Comparison of ENCODE assay signal across 20 mouse cellular contexts in genomic region chr2:27103554-27103953, GRCm38 (mm10). TPM values are rescaled to one million over a fixed set of nuclear protein-coding genes. Genes with fewer than 3 reads are reported as not detected.
DNase-seq lines count a peak whose midpoint lies in the region; ATAC-seq and TF ChIP-seq lines count a peak whose summit lies in the region.
"Had no signal": no experiment of that assay in that cellular context is flagged by ENCODE, and none has a peak within 500 bp of the region (broad histone marks: within the 10 kb centered on the region; RNA-seq: fewer than 3 reads in every experiment).

No protein-coding gene starts in this region.

- H3K9me3 ChIP-seq in forebrain, embryonic 16.5 days (ENCODE audit: control insufficient read depth, low read length): no peaks in the 10 kb centered on the region
- no peaks in the 10 kb centered on the region for H3K9me3 ChIP-seq in forebrain, embryonic 15.5 days
- H3K9me3 ChIP-seq: embryonic facial prominence, embryonic 13.5 days; neural tube, embryonic 15.5 days had no signal

- 51% methylated on average over 7 of the region's 7 CpGs for WGBS in forebrain, embryonic 16.5 days
- 52% methylated on average over 7 of the region's 7 CpGs for WGBS in forebrain, embryonic 15.5 days

- H3K4me1 ChIP-seq in forebrain, embryonic 16.5 days (replicated peaks; ENCODE audit: control insufficient read depth, insufficient read depth, low read length): peaks cover 12% of the 10 kb centered on the region
- peaks cover 14% of the 10 kb centered on the region for H3K4me1 ChIP-seq in forebrain, embryonic 15.5 days

- DNase-seq in layer of hippocampus, adult 2 months (ENCODE audit: low spot score in 2 of 2): peak in 1 of 2 experiments; percentile 26
- DNase-seq in layer of hippocampus, adult 9-10 months (ENCODE audit: low spot score): no peak
- peak; percentile 78 for DNase-seq in brain, adult 2 months (ENCODE audit: low read depth, low spot score)
- peak; percentile 56 to 58 for DNase-seq in layer of hippocampus, postnatal 14 days (ENCODE audit: low spot score in 2 of 2)
- DNase-seq in urinary bladder, postnatal 4 days (ENCODE audit: low spot score in 2 of 2): no peak
- DNase-seq in ovary, adult 18-20 months (ENCODE audit: low spot score): no peak
- DNase-seq: adrenal gland, postnatal 10 days; cerebellum, postnatal 10 days; gastrocnemius, adult 2 months; heart, adult 2 months; heart, postnatal 14 days; kidney, postnatal 10 days; lung, postnatal 36 days had no signal

- H3K4me2 ChIP-seq in forebrain, embryonic 16.5 days (ENCODE audit: low read length): no peak overlapping the region
- H3K4me2 ChIP-seq in forebrain, embryonic 15.5 days (replicated peaks): no peak overlapping the region; the same call in 1 of the 2 replicates
- H3K4me2 ChIP-seq: embryonic facial prominence, embryonic 13.5 days; neural tube, embryonic 15.5 days had no signal

- peak; percentile 69 for ATAC-seq in forebrain, embryonic 16.5 days
- no peak; the same call in 1 of the 2 replicates for ATAC-seq in forebrain, embryonic 15.5 days (replicated peaks)
- ATAC-seq: intestine, embryonic 16.5 days had no signal

- no peaks in the 10 kb centered on the region for H3K27me3 ChIP-seq in forebrain, embryonic 16.5 days (replicated peaks; ENCODE audit: control insufficient read depth, insufficient read depth, low read length)
- H3K27me3 ChIP-seq in forebrain, embryonic 15.5 days: no peaks in the 10 kb centered on the region
- H3K27me3 ChIP-seq: neural tube, embryonic 15.5 days had no signal

- TF ChIP-seq CTCF in layer of hippocampus, adult 2 months (conservative IDR thresholded peaks at IDR 0.05): no peak

- peak overlapping the region; percentile 16; the same call in 1 of the 2 replicates for H3K27ac ChIP-seq in forebrain, embryonic 16.5 days (ENCODE audit: low read length)
- no peak overlapping the region; the same call in 1 of the 2 replicates for H3K27ac ChIP-seq in forebrain, embryonic 15.5 days (replicated peaks)
- peak overlapping the region; percentile 91 for H3K27ac ChIP-seq in layer of hippocampus, adult 2 months
- H3K27ac ChIP-seq: embryonic facial prominence, embryonic 13.5 days; gastrocnemius, adult 2 months; heart, adult 2 months; neural tube, embryonic 15.5 days had no signal

- H3K36me3 ChIP-seq in forebrain, embryonic 16.5 days (ENCODE audit: control insufficient read depth, insufficient read depth): no peaks in the 10 kb centered on the region
- H3K36me3 ChIP-seq in forebrain, embryonic 15.5 days: no peaks in the 10 kb centered on the region
- H3K36me3 ChIP-seq: embryonic facial prominence, embryonic 13.5 days; neural tube, embryonic 15.5 days had no signal

- H3K4me3 ChIP-seq in forebrain, embryonic 16.5 days (replicated peaks; ENCODE audit: low read length): no peak overlapping the region
- no peak overlapping the region for H3K4me3 ChIP-seq in forebrain, embryonic 15.5 days
- peak overlapping the region; percentile 25; the same call in 1 of the 2 replicates for H3K4me3 ChIP-seq in layer of hippocampus, adult 2 months
- H3K4me3 ChIP-seq: embryonic facial prominence, embryonic 13.5 days; gastrocnemius, adult 2 months; heart, adult 2 months; neural tube, embryonic 15.5 days had no signal

- H3K9ac ChIP-seq in forebrain, embryonic 16.5 days (replicated peaks; ENCODE audit: low read depth, low read length): no peak overlapping the region
- H3K9ac ChIP-seq in forebrain, embryonic 15.5 days (replicated peaks): no peak overlapping the region
- H3K9ac ChIP-seq: embryonic facial prominence, embryonic 13.5 days; neural tube, embryonic 15.5 days had no signal

RNA-seq across cellular contexts. Expression of gene Adamtsl2, which starts 24.4 kb away (rescaled TPM):
- polyA plus RNA-seq in forebrain, embryonic 16.5 days (2015; fragmentation: Nextera tagmentation; extraction: Ambion mirVana): 11.6 and 14.2 TPM in 2 replicates
- 6.8 and 9.5 TPM in 2 replicates for polyA plus RNA-seq in forebrain, embryonic 15.5 days (2015; fragmentation: Nextera tagmentation; extraction: Ambion mirVana)
- total RNA-seq in layer of hippocampus, adult 2 months (2021): 10 to 100 TPM; 12.8 to 18.1 TPM
- total RNA-seq in layer of hippocampus, postnatal 14 days (2021): 10 to 100 TPM; 12.7 to 14.7 TPM

RNA-seq across cellular contexts. Expression of gene Mymk, which starts 31.6 kb away (rescaled TPM):
- polyA plus RNA-seq in forebrain, embryonic 16.5 days (2015; fragmentation: Nextera tagmentation; extraction: Ambion mirVana): not detected in 2 replicates
- polyA plus RNA-seq in forebrain, embryonic 15.5 days (2015; fragmentation: Nextera tagmentation; extraction: Ambion mirVana): 0.17 TPM in 1 of 2 replicates, not detected in the other
- total RNA-seq in layer of hippocampus, adult 2 months (2021): under 1 TPM; 0.51 to 0.71 TPM
- total RNA-seq in layer of hippocampus, postnatal 14 days (2021): 1 to 10 TPM; 1.1 to 1.4 TPM
- total RNA-seq: CH12.LX; heart, adult 2 months; heart, postnatal 14 days had no signal

RNA-seq across cellular contexts. Expression of gene Fam163b, which starts 38.7 kb away (rescaled TPM):
- polyA plus RNA-seq in forebrain, embryonic 16.5 days (2015; fragmentation: Nextera tagmentation; extraction: Ambion mirVana): 5.0 and 7.1 TPM in 2 replicates
- 3.5 and 4.6 TPM in 2 replicates for polyA plus RNA-seq in forebrain, embryonic 15.5 days (2015; fragmentation: Nextera tagmentation; extraction: Ambion mirVana)
- total RNA-seq in layer of hippocampus, adult 2 months (2021): 100 to 1,000 TPM; 132 to 144 TPM
- 100 to 1,000 TPM; 110 to 119 TPM for total RNA-seq in layer of hippocampus, postnatal 14 days (2021)
- total RNA-seq: CH12.LX; gastrocnemius, adult 2 months had no signal
- polyA plus RNA-seq: liver, embryonic 16.5 days had no signal

Comparison
In these comparisons a context has a peak if more than half of its experiments do, and no peak if none do; other contexts are left out.
1. DNase-seq: peak in brain, adult 2 months (single experiment) and layer of hippocampus, postnatal 14 days (2 of 2); none in layer of hippocampus, adult 9-10 months (single experiment), urinary bladder, postnatal 4 days (0 of 2) and ovary, adult 18-20 months (single experiment).